Mouse (Mus musculus): ENCODE data around the gene Ckm.

GRCm38 (mm10) chr7:19409753-19410152 lies 5.2 kb downstream of the Ckm start:
- TF ChIP-seq EP300 (IDR thresholded peaks at IDR 0.05; ENCODE audit: low read depth) (no peak), CTCF (IDR thresholded peaks at IDR 0.05; ENCODE audit: low read depth) (no peak)

Measured in liver, embryonic 14.5 days (tissue).